Mouse (Mus musculus): ENCODE results near the gene A230072I06Rik. TPM values are rescaled to one million over a fixed set of nuclear protein-coding genes. Genes with fewer than 3 reads are reported as not detected.

A230072I06Rik gene
- polyA plus RNA-seq (2016; fragmentation: Nextera tagmentation; extraction: Ambion mirVana): not detected in 2 replicates

DNA sequence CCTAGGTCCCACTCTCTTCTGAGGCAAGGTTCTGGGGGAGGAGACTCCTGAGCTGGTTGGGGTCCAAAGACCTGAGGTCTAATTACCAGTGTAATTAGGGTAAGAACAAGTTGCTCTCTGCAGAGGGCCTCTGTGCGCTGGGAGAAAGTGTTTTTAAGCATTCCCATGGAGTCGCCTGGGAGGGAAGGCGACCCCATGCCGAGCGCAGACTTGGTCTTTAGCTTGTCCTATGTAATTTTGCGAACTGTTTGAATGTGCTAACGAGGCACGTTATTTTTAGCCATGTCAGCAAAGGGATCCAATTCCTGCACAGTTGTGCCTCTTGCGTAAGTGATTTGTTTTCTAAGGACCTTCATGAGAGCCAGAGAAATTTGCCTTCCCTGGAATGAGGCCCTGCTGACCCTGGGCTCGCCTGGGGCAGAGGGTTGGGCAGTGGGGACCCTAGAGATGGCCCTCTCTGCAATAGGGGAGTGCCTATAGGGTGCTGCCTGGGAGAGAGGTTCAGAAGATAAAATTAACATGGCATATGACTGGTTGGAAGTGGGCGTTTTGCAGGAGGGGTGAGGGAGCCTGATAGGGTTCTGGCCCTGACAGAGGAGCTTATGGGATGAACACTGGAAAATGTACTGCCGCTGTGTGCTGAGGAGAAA lies at the start of gene A230072I06Rik:
A230072I06Rik (plus strand) TSS at position 157 of the 650 bp plus-strand sequence.
- Histone ChIP-seq H3K9me3 (no peaks in the 10 kb centered on the region), H3K4me3 (no peak within 1 kb of the TSS), H3K27me3 (ENCODE audit: insufficient read depth, poor library complexity, severe bottlenecking) (peaks cover 70% of the 10 kb centered on the region), H3K27ac (no peak within 1 kb of the TSS), H3K4me1 (replicated peaks) (peaks cover 16% of the 10 kb centered on the region), H3K36me3 (no peaks in the 10 kb centered on the region)
- no peak for DNase-seq (ENCODE audit: low spot score)
- 36% methylated on average over 12 of the region's 12 CpGs for WGBS

DNA sequence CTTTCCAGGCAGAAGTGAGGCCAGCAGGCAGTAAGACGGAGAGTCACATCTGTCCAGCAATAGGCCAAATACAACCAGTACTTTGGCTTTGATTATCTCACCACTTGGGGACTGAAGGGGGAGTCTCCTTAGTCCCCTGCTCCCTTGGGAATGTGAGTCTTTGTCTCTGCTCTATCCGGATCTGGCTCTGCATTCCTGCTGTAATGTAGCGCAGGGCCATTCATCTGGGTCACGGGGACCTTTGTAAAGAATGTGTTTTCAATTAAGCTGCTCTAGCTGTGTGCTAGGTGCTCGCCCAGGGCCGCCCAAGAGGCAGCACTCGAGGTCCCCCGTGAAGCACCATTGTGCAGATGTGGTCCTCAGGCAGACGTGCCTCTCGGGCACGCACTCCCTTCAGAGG lies 44.6 kb upstream of the A230072I06Rik start:
- no peak overlapping the region for H3K4me3 ChIP-seq
- 22% methylated on average over 11 of the region's 11 CpGs for WGBS
- H3K36me3 ChIP-seq: no peaks in the 10 kb centered on the region
- H3K9me3 ChIP-seq: no peaks in the 10 kb centered on the region
- H3K4me1 ChIP-seq (replicated peaks): peaks cover 20% of the 10 kb centered on the region
- DNase-seq (ENCODE audit: low spot score): peak; percentile 9
- H3K27me3 ChIP-seq (ENCODE audit: insufficient read depth, poor library complexity, severe bottlenecking): peaks cover 11% of the 10 kb centered on the region
- peak overlapping the region; percentile 64 for H3K27ac ChIP-seq

DNA sequence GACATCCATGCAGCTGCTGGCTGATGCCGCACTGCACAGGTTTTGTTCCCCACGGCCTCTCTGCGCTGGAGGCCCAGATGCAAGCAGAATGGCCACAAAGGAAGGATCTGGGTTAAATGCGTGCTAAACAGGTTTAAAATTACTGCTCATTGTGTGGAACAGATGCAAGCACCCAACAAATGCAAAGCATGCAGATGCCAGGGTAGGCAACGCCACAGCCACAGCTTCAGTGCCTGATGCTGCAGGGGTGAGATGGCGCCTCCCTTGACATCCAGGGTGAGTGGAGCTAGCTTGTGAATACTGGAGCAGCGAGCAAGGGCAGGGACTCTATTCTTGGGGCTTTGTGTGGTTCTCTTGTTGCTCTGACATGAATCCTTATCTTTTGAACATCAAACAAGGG lies 39.8 kb upstream of the A230072I06Rik start:
- Histone ChIP-seq H3K36me3 (no peaks in the 10 kb centered on the region), H3K4me1 (replicated peaks) (peaks cover 31% of the 10 kb centered on the region), H3K27ac (0 out of 2 replicates have a peak overlapping the region, but pooled peaks have one; percentile 2), H3K4me3 (no peak overlapping the region), H3K27me3 (ENCODE audit: insufficient read depth, poor library complexity, severe bottlenecking) (peaks cover 26% of the 10 kb centered on the region; the same call in 1 of the 2 replicates), H3K9me3 (no peaks in the 10 kb centered on the region)
- DNase-seq (ENCODE audit: low spot score): no peak
- 75% methylated on average over 7 of the region's 7 CpGs for WGBS

DNA sequence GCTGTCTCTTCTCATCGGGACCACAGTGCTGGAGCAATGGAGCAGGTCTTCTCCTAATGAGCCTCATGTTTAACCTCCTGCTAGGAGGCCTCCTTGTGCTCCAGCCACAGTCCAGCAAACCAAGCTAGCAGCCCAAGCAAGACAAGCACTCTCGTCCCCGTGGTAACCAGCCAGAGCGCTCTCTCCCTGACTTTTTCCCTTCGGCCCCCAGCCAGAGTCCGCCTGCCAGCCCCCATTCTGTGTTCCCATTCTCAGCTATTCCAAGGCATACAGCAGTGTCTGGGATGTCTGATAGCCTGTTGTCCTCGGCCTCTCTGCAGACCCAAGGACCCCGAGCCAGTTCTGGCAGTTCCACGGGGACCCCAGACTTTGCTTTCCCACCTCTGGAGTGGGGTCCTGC lies 38.5 kb upstream of the A230072I06Rik start:
- H3K4me3 ChIP-seq: no peak overlapping the region
- no peak for DNase-seq (ENCODE audit: low spot score)
- peaks cover 23% of the 10 kb centered on the region; the same call in 1 of the 2 replicates for H3K27me3 ChIP-seq (ENCODE audit: insufficient read depth, poor library complexity, severe bottlenecking)
- no peaks in the 10 kb centered on the region for H3K36me3 ChIP-seq
- H3K9me3 ChIP-seq: no peaks in the 10 kb centered on the region
- WGBS: 54% methylated on average over 9 of the region's 9 CpGs
- H3K4me1 ChIP-seq (replicated peaks): peaks cover 23% of the 10 kb centered on the region
- H3K27ac ChIP-seq: peak overlapping the region; percentile 24

DNA sequence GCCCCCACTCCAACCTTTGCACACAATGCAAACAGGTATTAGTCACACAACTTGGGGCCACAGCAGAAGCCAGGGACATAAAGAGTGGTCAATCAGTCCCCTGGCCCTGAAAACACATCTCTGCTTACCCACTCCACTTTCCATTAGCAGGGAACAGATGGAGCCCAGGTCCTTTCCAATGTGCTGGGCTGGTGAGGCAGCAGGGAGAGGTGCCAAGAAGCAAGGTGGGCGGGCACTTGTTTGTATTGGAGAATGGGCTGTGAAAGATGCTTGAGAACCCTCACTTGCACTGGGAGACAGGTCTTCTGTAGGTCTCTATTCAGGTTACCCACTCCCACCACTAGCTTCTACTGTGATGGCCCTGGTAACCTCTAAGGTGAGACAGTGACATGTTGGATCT lies 34.9 kb upstream of the A230072I06Rik start:
- Histone ChIP-seq H3K36me3 (no peaks in the 10 kb centered on the region), H3K4me3 (no peak overlapping the region), H3K9me3 (no peaks in the 10 kb centered on the region), H3K4me1 (replicated peaks) (peaks cover 18% of the 10 kb centered on the region), H3K27me3 (ENCODE audit: insufficient read depth, poor library complexity, severe bottlenecking) (peaks cover 20% of the 10 kb centered on the region; the same call in 1 of the 2 replicates), H3K27ac (no peak overlapping the region)
- 84% methylated on average over 1 of the region's 1 CpGs for WGBS
- DNase-seq (ENCODE audit: low spot score): no peak

DNA sequence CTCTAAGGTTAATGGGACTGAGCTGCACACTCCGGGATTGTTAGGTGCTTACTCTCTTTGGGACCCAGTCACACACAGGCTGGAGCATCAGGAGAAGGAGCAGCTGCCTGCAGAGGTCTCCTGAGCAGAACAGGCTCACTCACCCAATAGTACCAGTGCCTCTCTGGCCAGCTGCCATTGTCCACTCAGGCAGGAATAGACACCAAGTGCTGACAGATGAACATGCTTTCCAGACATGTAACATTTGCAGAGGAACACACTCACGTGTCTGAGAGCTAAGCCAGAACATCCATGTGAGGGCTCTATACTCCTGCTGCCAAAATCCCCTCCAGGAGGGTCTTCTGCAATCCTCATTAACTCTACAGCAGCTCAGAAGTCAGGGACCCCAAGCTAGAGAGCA lies 18.7 kb upstream of the A230072I06Rik start:
- Histone ChIP-seq H3K9me3 (no peaks in the 10 kb centered on the region), H3K4me3 (no peak overlapping the region), H3K27me3 (ENCODE audit: insufficient read depth, poor library complexity, severe bottlenecking) (peaks cover 45% of the 10 kb centered on the region), H3K27ac (0 out of 2 replicates have a peak overlapping the region, but pooled peaks have one; percentile 18), H3K36me3 (no peaks in the 10 kb centered on the region), H3K4me1 (replicated peaks) (peaks cover 17% of the 10 kb centered on the region)
- DNase-seq (ENCODE audit: low spot score): no peak
- WGBS: 85% methylated on average over 2 of the region's 2 CpGs

DNA sequence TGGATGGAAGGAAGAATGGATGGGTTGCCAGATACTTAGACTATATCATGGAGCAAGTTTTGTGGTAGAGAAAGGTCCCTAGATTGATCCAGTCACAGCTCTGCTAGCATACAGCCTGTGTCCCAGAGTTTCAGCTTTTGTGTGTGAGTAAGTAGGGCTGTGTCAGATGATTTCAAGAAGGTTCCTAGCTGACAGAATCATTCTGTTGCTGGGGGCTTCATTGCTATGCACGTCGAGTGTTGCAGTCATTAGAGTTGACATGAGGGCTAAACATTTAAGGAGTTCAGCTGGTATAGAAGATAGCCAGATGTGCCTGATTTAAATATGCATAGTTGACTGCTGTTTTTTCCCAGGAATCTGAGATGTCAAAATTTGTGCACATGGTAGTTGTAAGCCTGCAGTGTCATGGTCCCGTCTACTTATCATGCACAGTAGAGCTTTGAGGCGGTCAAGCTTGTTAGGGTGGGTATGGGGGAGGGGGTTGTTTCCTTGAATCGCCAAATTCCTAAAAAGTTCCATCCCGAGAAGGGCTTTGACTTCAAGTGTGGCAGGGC lies 18.1 kb upstream of the A230072I06Rik start:
- H3K27ac ChIP-seq: no peak overlapping the region
- H3K4me1 ChIP-seq (replicated peaks): peaks cover 17% of the 10 kb centered on the region
- WGBS: 73% methylated on average over 6 of the region's 6 CpGs
- no peak for DNase-seq (ENCODE audit: low spot score)
- H3K36me3 ChIP-seq: no peaks in the 10 kb centered on the region
- H3K4me3 ChIP-seq: no peak overlapping the region
- peaks cover 48% of the 10 kb centered on the region for H3K27me3 ChIP-seq (ENCODE audit: insufficient read depth, poor library complexity, severe bottlenecking)
- no peaks in the 10 kb centered on the region for H3K9me3 ChIP-seq

DNA sequence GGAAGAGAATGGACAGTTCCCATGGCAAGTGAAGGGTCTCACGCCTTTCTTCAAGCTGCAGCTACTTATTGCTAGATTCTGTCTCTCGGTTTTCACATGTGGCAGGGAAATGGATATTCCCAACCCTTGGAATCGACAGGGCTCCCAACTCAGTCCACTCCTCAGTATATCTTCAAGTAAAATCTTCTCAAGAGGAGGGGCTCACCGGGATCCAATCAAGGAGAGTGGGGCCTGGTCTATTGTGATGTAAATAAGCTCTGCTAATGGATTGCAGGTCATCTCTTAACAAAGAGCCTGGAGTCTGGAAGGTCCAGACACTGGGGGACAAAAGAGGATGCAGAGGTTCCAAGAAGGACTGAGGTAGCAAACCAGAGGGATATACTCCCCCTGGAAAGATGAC lies 17.1 kb upstream of the A230072I06Rik start:
- peak; percentile 27 for DNase-seq (ENCODE audit: low spot score)
- Histone ChIP-seq H3K27ac (peak overlapping the region; percentile 46; the same call in 1 of the 2 replicates), H3K9me3 (no peaks in the 10 kb centered on the region), H3K36me3 (no peaks in the 10 kb centered on the region), H3K27me3 (ENCODE audit: insufficient read depth, poor library complexity, severe bottlenecking) (peaks cover 56% of the 10 kb centered on the region), H3K4me1 (replicated peaks) (peaks cover 17% of the 10 kb centered on the region), H3K4me3 (no peak overlapping the region)
- WGBS: 54% methylated on average over 4 of the region's 4 CpGs

DNA sequence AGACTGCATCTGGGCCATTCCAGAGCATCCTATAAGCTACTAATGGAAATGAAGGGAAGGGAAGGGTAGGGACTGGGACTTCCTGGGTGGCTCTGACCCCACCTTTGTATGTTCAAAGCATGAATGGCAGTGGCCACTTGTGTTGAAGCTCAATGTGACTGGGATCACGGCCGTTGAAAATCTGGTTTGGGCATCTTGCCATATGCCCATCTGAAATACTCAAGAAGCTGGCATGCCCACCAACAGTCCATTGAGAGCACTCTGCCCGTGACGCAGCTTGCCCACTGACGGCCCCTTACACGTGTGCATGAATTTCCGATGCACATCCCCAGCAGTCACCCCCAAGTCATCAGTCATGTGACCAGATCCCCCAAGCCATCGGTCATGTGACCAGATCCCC lies 13.6 kb upstream of the A230072I06Rik start:
- peaks cover 29% of the 10 kb centered on the region for H3K4me1 ChIP-seq (replicated peaks)
- H3K36me3 ChIP-seq: no peaks in the 10 kb centered on the region
- WGBS: 93% methylated on average over 8 of the region's 8 CpGs
- no peak overlapping the region for H3K4me3 ChIP-seq
- no peak for DNase-seq (ENCODE audit: low spot score)
- no peaks in the 10 kb centered on the region for H3K9me3 ChIP-seq
- H3K27me3 ChIP-seq (ENCODE audit: insufficient read depth, poor library complexity, severe bottlenecking): peaks cover 60% of the 10 kb centered on the region
- no peak overlapping the region for H3K27ac ChIP-seq

DNA sequence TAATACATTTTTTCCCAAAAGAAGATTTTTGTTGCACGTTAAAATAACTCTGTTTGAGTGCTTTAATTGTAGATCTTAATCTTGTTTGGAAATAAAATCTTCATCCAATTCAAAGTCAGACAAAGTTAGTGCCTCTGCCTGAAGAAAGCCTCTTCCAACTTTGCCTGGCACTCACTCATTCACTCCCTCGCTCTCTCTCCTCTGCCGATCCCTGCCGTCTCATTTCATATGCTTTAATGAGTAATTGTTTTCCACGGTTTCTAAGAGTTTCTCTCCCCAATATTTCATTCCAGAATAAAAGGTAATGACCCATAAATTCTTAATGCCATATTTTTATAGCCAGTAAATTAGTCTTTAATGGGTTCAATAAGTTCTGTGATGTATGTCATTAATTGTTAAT lies 10.8 kb upstream of the A230072I06Rik start:
- no peaks in the 10 kb centered on the region for H3K36me3 ChIP-seq
- peaks cover 79% of the 10 kb centered on the region for H3K27me3 ChIP-seq (ENCODE audit: insufficient read depth, poor library complexity, severe bottlenecking)
- H3K27ac ChIP-seq: 0 out of 2 replicates have a peak overlapping the region, but pooled peaks have one; percentile 76
- no peak overlapping the region for H3K4me3 ChIP-seq
- WGBS: 34% methylated on average over 5 of the region's 5 CpGs
- peaks cover 15% of the 10 kb centered on the region for H3K4me1 ChIP-seq (replicated peaks)
- no peaks in the 10 kb centered on the region for H3K9me3 ChIP-seq
- DNase-seq (ENCODE audit: low spot score): no peak

DNA sequence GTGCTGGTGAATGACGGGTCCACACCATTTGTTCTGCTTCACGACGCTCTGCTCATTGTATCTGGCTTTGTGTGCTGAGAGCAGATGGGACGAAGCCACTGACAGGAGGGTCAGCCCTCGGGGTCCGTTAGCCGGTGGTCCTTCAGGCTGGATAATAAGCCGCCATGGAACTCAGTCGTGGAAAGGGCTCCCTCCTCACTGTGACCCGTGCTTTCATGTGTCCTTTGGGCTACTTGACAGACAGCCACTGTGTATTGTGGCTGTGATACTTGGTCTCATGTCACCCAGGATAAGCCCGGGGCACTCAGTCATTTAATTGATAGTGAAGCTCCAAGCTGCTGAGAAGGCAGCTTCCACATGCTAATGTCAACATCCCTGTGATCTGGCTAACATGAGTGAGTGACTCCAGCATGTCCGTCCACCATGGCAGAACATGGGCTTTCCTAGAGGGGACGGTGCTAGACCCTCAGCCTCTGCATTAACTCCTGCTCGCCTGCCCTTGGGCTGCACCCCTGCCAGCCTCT lies 10.3 kb upstream of the A230072I06Rik start:
- Histone ChIP-seq H3K4me1 (replicated peaks) (peaks cover 12% of the 10 kb centered on the region), H3K27ac (peak overlapping the region; percentile 76), H3K27me3 (ENCODE audit: insufficient read depth, poor library complexity, severe bottlenecking) (peaks cover 78% of the 10 kb centered on the region), H3K9me3 (no peaks in the 10 kb centered on the region), H3K4me3 (no peak overlapping the region), H3K36me3 (no peaks in the 10 kb centered on the region)
- 28% methylated on average over 14 of the region's 14 CpGs for WGBS
- peak; percentile 82 for DNase-seq (ENCODE audit: low spot score)

DNA sequence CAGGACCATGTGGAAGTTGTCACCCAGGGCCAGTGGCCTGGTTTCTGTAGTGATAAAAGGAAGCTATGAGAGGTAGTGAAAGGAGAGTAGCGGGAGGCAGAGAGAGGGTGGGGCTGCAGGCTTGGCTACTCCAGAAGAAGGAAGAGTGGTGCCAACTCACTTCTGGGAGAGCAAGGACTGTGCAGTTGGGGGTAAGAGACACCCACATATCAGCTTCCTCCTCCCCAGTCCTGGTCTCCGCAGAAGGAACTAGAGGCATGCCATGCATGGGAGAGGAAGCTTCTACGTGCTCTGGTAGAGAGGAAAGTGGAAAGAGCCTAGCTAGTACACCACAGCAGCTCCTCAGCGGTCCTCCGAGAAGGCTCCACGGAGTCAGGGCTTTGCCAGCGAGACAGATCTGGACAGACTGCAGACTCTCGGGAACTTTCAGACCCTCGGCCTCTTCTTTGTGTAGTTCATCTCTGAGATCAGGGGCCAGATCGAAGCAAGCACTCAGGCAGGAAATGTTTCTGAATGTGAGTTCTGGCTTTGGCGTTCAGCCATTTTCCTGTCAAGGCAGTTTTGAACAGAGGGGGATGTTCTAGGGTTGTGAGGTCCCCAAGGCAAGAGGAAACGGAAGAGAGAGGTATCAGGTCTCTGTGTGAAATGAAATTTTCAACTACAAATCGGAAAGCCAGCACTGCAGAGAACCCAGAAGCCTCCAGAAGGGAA lies 1.0 kb downstream of the A230072I06Rik start:
- Histone ChIP-seq H3K9me3 (no peaks in the 10 kb centered on the region), H3K4me1 (replicated peaks) (peaks cover 16% of the 10 kb centered on the region), H3K27ac (no peak overlapping the region), H3K4me3 (no peak overlapping the region), H3K36me3 (no peaks in the 10 kb centered on the region), H3K27me3 (ENCODE audit: insufficient read depth, poor library complexity, severe bottlenecking) (peaks cover 65% of the 10 kb centered on the region)
- 79% methylated on average over 13 of the region's 13 CpGs for WGBS
- DNase-seq (ENCODE audit: low spot score): no peak

DNA sequence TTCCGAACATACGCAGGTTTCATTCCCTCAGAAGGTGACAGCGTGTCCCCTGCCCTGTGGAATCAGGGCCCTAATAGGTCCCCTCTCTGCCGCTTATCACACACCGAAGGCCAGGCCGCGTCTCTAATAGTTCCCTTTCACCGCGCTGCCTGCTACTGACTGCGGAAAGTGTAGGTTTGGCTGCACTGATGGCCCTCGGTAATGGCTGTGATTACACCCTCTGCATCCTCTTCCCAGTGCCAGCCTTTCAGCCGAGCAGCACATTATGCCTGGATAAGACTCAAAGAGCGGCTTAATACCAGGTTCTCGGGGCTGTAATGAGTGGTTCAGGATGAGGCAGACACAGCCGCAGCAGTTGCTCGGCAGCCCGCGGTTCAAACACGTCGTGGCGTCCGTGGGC lies 3.5 kb downstream of the A230072I06Rik start:
- no peaks in the 10 kb centered on the region for H3K9me3 ChIP-seq
- DNase-seq (ENCODE audit: low spot score): no peak
- H3K36me3 ChIP-seq: no peaks in the 10 kb centered on the region
- 87% methylated on average over 22 of the region's 22 CpGs for WGBS
- peaks cover 64% of the 10 kb centered on the region for H3K27me3 ChIP-seq (ENCODE audit: insufficient read depth, poor library complexity, severe bottlenecking)
- H3K4me1 ChIP-seq (replicated peaks): peaks cover 16% of the 10 kb centered on the region
- no peak overlapping the region for H3K27ac ChIP-seq
- H3K4me3 ChIP-seq: no peak overlapping the region

Data from hindbrain, embryonic 10.5 days (tissue).